Comparison of ENCODE assay signal across 16 mouse cellular contexts in the genomic region with DNA sequence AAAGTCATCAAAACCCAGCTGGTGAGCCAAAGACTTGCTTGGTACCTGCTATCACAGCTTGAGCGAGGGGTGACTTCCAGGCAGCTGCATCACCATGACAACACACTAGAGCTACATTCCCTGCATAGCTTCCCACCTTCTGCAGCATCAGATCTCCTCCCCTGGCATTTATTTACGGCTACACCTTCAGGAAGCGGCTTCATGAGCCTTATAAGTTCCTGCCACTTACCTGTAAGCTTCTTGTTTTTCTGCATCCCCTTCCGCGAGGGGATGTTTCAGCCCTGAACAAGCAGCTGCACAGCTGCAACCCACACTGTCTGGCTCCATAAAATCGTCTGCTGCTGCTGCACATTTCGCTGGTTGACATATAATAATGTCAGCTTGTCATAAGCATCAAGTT. TPM values are rescaled to one million over a fixed set of nuclear protein-coding genes. Genes with fewer than 3 reads are reported as not detected.
DNase-seq lines count a peak whose midpoint lies in the region; ATAC-seq lines count a peak whose summit lies in the region.
"Had no signal": no experiment of that assay in that cellular context is flagged by ENCODE, and none has a peak within 500 bp of the region (broad histone marks: within the 10 kb centered on the region; RNA-seq: fewer than 3 reads in every experiment).

No protein-coding gene starts in this region.

- 0 out of 2 replicates have a peak overlapping the region, but pooled peaks have one; percentile 18 for H3K27ac ChIP-seq in hindbrain, embryonic 12.5 days
- no peak overlapping the region for H3K27ac ChIP-seq in hindbrain, embryonic 10.5 days
- H3K27ac ChIP-seq: liver, embryonic 12.5 days had no signal

- ATAC-seq in hindbrain, embryonic 12.5 days (ENCODE audit: low FRiP score): no peak
- no peak for ATAC-seq in erythroblast, adult 5-6 weeks (replicated peaks; ENCODE audit: low FRiP score, poor library complexity, severe bottlenecking)
- ATAC-seq: intestine, postnatal 0 days; liver, embryonic 12.5 days had no signal

- H3K36me3 ChIP-seq in hindbrain, embryonic 12.5 days: no peaks in the 10 kb centered on the region
- no peaks in the 10 kb centered on the region for H3K36me3 ChIP-seq in hindbrain, embryonic 10.5 days
- H3K36me3 ChIP-seq: liver, embryonic 12.5 days had no signal

- no peaks in the 10 kb centered on the region for H3K27me3 ChIP-seq in hindbrain, embryonic 12.5 days
- H3K27me3 ChIP-seq in hindbrain, embryonic 10.5 days (ENCODE audit: insufficient read depth, poor library complexity, severe bottlenecking): no peaks in the 10 kb centered on the region
- H3K27me3 ChIP-seq: liver, embryonic 12.5 days had no signal

- no peak for DNase-seq in hindbrain, embryonic 10.5 days (ENCODE audit: low spot score)
- DNase-seq in right cerebral cortex, postnatal 25 days: peak; percentile 17
- no peak for DNase-seq in right cerebral cortex, adult 18-20 months
- peak; percentile 60 for DNase-seq in mesoderm, embryonic 11.5 days (ENCODE audit: low read depth, low spot score)
- DNase-seq in thymus, postnatal 4 days: peak; percentile 64
- no peak for DNase-seq in kidney, postnatal 25 days
- DNase-seq: adrenal gland, postnatal 14 days; cerebellum, adult 9-10 months had no signal

- 41% methylated on average over 7 of the region's 7 CpGs for WGBS in hindbrain, embryonic 12.5 days
- WGBS in hindbrain, embryonic 10.5 days: 39% methylated on average over 7 of the region's 7 CpGs

- no peak overlapping the region for H3K4me2 ChIP-seq in hindbrain, embryonic 12.5 days (replicated peaks)
- H3K4me2 ChIP-seq: heart, embryonic 11.5 days; liver, embryonic 12.5 days had no signal

- no peak overlapping the region for H3K9ac ChIP-seq in hindbrain, embryonic 12.5 days
- H3K9ac ChIP-seq: liver, embryonic 12.5 days had no signal

- no peaks in the 10 kb centered on the region for H3K9me3 ChIP-seq in hindbrain, embryonic 12.5 days (replicated peaks)
- no peaks in the 10 kb centered on the region for H3K9me3 ChIP-seq in hindbrain, embryonic 10.5 days
- H3K9me3 ChIP-seq: liver, embryonic 12.5 days had no signal

- peaks cover 18% of the 10 kb centered on the region for H3K4me1 ChIP-seq in hindbrain, embryonic 12.5 days
- H3K4me1 ChIP-seq in hindbrain, embryonic 10.5 days (replicated peaks): peaks cover 23% of the 10 kb centered on the region

- no peak overlapping the region for H3K4me3 ChIP-seq in hindbrain, embryonic 12.5 days
- no peak overlapping the region for H3K4me3 ChIP-seq in hindbrain, embryonic 10.5 days
- H3K4me3 ChIP-seq: liver, embryonic 12.5 days had no signal

RNA-seq across cellular contexts. Expression of a gene that starts 14.8 kb away (rescaled TPM):
- 0.32 and 0.63 TPM in 2 replicates for polyA plus RNA-seq in hindbrain, embryonic 12.5 days (2016; fragmentation: Nextera tagmentation; extraction: Ambion mirVana)
- not detected in 2 replicates for polyA plus RNA-seq in hindbrain, embryonic 10.5 days (2016; fragmentation: Nextera tagmentation; extraction: Ambion mirVana)
- total RNA-seq in erythroblast, adult 5-6 weeks (2015; ENCODE audit: low replicate concordance): not detected in 2 replicates
- not detected in 2 replicates for total RNA-seq in erythroblast, adult 5-6 weeks (2017; ENCODE audit: low replicate concordance)
- total RNA-seq: adrenal gland, postnatal 14 days; layer of hippocampus, postnatal 14 days; neutrophil, adult 5-6 weeks had no signal
- polyA plus RNA-seq: C2C12; liver, embryonic 12.5 days had no signal

RNA-seq across cellular contexts. Expression of a gene that starts 33.4 kb away (rescaled TPM):
- polyA plus RNA-seq in hindbrain, embryonic 12.5 days (2016; fragmentation: Nextera tagmentation; extraction: Ambion mirVana): 3.6 and 4.5 TPM in 2 replicates
- 0.55 and 3.2 TPM in 2 replicates for polyA plus RNA-seq in hindbrain, embryonic 10.5 days (2016; fragmentation: Nextera tagmentation; extraction: Ambion mirVana)
- total RNA-seq in erythroblast, adult 5-6 weeks (2015; ENCODE audit: low replicate concordance): not detected in 2 replicates
- 1.1 TPM in 1 of 2 replicates, not detected in the other for total RNA-seq in erythroblast, adult 5-6 weeks (2017; ENCODE audit: low replicate concordance)
- total RNA-seq: adrenal gland, postnatal 14 days; neutrophil, adult 5-6 weeks had no signal
- polyA plus RNA-seq: C2C12; heart, embryonic 11.5 days had no signal

Comparison
In these comparisons a context has a peak if more than half of its experiments do, and no peak if none do; other contexts are left out.
1. DNase-seq: peak in right cerebral cortex, postnatal 25 days (single experiment), mesoderm, embryonic 11.5 days (single experiment) and thymus, postnatal 4 days (single experiment); none in hindbrain, embryonic 10.5 days (single experiment), right cerebral cortex, adult 18-20 months (single experiment) and kidney, postnatal 25 days (0 of 2).